Mouse (Mus musculus) spleen, postnatal 14 days (tissue): Measurements from ENCODE around the gene Klf9.

Source experiments
- DNase-seq, 2 experiments: peaks; one replicate each; pipeline ENCODE4 v3.0.0; 2021 to 2022; ENCODE audit warnings: low spot score in 2 of 2

Gene Klf9

DNA sequence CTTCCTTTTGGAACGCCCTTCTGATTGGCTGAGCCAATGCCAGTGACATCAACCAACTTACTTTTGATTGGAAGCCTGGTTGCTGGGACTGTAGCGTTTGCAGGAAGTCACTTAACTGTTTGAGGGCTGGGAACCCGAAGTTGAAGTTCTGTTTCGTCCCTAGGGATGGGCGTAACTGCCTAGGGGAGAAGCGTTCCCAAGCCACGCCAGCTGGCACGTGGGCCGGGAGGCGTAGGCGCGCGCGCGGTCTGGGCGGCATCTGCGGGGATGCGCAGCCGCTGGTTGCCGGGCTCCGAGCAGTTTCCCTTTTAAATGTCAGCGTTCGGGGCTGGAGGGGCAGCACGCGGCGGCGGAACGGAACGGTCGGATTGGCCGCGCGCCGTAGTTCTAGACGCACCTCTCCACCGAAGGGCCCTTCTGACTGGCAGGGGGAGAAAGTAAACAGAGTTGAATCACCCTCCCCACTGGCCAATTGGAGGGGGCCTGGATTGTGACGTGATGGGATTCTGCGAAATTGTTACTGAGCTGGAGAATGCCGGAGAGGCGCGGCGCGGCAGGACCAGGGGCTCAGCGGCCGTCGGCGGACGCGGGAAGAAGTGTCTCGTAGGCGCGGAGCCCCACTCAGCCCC lies at the start of gene Klf9:
Gene Klf9 (plus strand): TSS at position 538 of the 629 bp plus-strand sequence.
- peak; percentile 71 to 77 for DNase-seq

DNA sequence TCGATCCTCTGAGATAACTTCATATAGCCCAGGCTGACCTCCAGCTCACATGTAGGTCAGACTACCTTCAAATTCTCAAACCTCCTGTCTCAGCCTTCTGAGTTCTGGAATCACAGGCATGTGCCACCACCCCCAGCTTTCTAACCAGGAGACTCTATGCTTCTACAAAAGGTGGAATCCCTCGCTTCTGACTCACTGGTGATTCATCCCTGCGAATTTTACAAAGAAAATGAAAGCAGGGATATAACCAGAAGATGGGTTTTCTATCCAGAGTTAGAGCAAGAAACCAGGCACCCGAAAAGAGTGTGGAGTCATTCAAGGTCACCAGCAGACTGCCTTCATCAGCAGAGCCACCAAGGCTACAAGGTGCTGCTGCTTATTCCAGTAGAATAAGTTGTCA lies 49.4 kb upstream of the Klf9 start:
- no peak for DNase-seq

DNA sequence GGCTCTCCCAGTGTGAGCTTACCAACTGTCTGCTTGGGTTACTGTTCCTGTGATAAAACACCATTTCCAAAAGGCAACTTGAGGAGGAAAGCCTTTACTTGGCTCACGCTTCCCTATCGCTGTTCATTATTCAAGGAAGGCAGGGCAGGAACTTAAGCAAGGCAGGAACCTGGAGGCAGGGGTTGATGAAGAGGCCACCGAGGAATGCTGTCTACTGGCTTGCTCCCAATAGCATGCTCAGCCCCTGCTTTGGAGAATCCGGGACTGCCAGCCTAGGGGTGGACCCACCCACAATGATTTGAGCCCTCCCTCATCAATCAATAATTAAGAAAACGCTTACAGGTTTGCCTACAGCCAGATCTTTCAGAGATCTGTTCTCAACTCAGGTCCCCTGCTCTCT lies 47.5 kb upstream of the Klf9 start:
- DNase-seq = no peak

DNA sequence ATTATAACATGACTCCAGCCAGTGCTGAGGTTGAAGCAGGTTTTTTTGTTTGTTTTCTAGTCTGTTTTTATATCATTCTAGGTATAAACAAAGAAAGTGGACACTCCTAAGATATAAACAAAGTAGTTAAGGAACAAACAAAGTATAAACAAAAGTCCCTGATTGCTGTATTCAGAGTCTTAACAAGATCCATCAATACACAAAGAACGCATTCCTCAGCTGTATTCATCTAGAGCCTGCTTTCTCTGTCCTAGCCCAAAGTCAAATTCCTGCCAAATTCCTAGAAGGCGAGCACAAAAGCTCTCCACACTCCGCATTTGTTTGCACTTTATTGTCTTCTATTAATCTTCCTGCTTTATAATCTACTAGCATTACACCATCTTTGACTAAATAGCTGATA lies 46.1 kb upstream of the Klf9 start:
- DNase-seq = no peak

DNA sequence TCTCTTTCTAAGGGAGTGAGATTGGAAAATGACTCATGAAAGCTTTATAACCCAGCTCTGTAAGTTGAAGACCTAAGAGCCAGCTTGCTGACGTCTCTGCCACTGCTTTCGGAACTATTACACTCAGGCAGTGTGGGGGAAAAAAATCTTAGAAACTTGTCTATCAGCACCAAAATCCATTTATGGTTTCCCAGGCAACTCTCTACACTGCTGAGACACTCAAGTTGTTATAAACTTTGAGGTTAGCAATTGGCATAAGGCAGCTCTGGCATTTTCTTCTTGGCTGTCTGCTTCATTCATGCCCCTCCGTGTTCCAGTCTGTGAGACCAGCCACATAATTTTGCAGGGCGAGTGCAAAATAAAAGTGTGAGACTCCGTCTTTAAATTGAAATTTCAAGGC lies 34.2 kb upstream of the Klf9 start:
- no peak for DNase-seq

DNA sequence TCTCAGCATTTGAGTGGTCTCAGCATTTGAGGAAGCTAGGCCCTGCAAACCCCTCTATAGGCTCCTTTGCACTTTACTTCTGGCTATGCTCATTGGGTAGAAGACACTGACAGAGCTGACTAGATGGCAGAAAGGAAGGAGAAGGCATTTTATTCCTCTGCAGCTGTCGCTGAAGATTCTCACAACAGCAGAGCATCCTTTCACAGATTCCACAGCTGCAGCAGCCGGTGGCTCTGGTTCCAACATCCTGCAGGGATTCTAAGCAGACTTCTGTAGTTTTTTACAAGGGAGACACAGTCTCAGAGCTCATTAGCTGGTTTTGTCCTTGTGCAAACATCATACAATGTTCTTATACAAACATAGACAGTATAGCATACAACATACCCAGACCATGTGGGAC lies 33.7 kb upstream of the Klf9 start:
- DNase-seq = no peak

DNA sequence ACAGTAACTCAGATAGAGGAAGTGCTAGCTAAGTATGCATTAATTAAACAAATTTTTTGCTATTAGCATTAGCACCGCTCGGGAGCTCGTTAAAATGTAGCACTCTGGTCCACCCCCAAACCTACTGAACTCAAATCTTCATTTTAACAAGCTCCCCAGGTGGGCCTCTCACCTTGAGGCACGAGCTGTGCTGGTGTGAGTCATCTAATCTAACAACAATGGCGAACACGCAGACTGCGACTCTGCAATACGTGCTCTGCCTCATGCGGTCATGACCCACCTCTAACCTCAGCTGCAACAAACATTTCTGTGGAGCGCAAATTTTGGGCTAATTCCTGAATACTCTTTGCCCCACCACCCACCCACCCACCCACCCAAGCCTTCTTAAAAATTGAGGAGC lies 19.2 kb upstream of the Klf9 start:
- DNase-seq = no peak

DNA sequence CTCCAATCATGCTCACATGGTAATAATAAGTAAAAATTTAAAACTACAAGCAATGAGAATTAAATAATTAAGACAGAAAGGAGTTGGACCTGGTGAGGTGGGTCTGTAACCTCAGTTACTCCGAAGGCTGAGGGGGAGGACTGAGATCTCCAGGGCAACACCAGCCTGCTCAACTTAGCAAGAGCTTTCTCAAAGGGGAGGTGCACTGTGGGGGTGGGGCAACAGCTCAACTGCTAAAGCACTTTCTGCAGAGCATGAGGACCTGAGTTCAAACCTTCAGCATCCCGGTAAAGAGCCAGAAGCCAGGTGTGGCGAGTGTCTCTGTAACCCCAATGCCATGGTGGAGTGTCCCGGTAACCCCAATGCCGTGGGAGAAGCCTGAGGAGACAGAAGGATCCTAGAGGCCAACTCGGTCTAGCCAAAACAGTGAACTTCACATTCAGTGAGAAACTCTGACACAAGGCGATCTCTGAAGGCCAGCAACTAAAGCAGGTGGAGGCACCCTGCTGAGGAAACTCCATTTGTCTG lies 16.9 kb upstream of the Klf9 start:
- DNase-seq = no peak

DNA sequence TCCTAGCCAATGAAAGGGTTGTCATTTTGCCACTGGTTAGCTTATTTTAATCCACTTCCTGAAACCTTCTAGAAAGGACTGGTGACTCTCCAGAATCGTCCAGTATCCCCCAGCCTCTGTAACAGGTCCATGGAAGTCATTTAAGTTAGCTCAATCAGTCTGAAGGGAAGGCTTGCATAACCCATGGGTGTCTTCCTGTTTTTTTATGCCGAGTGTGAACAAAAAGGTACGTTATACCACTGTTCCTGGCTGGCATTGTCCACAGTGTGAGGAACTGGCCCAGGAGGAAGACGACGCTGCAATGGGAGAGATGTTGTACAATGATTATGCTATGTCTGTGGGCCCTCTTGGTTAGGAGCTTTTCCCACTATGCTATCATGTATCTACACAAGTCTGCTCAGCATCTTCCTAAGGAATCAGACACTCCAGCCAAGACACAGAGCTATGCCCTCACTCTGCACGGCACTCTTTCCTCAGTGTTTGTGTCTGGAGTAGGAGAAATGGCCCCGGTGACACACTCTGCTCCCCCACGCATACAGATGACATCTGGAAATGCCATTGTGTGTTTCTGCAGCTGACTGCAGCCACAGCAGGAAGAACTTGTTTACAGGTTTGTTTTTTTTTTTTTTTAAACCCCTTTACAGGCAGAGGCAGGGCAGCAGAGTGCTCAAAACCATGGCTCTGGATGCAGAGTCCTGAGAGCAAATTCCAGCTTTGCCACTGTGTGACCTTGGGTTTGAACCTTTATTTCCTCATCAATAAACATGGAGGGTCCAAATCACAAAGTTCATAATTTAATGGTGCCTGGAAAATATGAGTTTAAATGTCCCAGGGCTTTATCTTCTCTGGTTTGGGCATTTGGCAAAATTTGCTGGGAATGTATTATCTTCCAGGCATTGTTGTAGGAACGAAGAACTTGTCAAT lies 15.5 kb upstream of the Klf9 start:
- DNase-seq = no peak

DNA sequence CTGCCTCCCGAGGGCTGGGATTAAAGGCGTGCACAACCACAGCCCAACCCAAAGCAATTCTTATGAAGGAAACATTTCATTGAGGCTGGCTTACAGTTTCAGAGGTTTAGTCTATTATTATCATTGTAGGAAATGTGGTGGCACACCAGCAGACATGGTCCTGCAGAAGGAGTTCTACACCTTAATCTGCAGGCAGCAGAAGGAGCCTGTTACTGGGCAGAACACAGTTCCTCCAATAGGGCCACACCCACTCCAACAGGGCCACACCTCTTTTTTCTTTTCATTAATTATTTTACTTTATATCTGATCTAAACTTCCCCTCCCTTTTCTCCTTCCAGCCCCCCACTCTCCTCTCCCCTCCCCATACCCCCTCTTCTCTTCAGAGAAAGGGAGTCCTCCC lies 11.1 kb upstream of the Klf9 start:
- DNase-seq = no peak

DNA sequence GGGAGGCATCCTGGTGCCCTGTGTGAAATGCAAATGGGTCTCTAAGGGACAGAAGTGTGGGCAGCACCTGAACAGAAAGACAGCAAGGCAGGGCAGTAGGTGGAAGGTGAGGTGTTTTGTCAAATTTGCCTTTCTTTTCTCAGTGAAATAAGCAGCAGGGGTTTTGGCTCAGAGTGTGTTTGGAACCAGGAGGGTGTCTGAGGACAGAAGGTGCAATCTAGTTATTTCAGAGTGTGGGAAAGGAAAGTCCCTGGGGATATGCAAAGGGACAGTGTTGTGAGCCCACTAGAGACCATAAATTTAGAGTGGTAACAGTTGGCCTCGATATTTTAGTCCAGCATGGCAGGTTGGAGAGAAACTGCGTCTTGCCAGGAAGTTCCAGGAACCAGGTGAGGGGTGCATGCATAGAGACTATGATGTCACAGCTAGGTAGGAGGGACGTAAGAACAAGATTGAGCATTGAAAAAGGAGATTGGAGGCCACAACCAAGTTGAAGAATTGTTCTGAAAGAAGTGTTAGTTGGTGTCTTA lies 8.9 kb upstream of the Klf9 start:
- DNase-seq = no peak

DNA sequence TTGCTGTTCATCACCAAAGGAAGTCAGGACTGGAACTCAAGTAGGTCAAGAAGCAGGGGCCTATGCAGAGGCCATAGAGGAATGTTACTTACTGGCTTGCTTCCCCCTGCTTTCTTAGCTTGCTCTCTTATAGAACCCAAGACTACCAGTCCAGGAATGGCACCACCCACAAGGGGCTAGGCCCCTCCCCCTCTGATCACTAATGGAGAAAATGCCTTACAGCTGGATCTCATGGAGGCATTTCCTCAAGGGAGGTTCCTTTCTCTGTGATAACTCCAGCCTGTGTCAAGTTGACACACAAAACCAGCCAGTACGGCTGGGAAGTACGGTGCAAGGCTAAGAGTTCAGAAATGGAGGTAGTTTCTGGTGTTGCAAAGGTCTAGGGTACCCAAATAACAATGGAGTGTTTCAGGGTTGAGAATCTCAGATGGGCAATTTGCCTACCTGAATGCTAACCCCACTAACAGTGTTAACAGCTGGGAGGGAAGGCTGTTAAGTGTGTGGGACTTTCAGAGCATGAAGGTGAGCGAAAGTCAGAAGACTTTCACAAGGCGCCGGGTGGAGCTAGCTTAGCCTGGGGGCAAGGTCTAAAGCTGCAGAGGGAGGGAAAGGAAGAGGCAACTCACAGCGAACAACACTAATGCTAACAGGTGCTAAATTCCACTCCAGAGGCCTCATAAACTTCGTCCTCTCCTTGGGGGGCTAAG lies 8.2 kb upstream of the Klf9 start:
- DNase-seq = no peak

DNA sequence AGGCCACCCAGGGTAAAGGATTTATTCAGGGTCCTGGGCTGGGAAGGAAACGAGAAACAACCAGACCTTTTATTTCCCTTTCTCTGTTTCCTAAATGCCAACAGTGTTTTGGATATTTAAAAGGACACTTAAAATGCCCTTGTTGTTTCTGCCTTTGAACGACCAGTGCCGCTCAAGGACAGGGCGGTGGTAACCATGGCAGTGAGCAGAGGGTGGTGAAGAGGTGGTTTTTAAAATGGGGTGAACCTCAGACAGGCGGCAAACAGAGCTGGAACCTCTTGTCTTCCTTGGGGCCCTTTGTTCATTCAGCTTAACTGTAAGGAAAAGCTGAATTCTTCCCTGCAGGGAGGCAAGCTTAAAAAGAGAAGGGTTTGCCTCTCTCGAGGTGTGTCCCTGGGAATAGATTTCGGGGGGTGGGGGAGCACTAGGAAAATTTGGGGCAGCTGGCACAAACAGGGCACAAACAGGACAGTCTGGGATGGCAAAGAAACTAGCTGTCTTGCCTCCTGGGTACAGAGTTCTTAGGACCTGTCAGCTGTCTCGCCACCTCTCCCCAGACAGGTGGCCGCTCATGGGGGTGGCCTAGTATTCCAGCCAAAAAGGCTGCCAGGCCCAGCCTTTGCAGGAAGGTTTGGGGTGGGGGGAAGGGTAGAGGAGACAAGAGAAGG lies 7.5 kb upstream of the Klf9 start:
- DNase-seq = no peak

DNA sequence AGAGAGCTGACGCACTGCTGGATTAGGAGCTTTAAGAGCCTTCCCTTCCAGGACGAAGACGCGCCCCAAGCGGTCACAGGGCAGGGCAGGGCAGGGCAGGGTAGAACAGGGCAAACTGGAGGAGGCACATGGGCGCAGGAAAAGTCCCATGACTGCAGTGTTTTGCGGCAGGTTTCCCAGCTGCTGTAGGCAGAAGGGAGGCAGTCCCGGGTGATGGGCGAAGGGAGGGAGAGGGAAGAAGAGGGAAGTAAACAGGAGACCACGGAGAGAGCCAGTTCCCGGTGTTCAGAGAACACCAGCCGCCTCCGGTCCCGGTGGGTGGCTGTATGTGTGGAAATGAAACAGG lies 7.0 kb upstream of the Klf9 start:
- peak; percentile 39 to 60 for DNase-seq

DNA sequence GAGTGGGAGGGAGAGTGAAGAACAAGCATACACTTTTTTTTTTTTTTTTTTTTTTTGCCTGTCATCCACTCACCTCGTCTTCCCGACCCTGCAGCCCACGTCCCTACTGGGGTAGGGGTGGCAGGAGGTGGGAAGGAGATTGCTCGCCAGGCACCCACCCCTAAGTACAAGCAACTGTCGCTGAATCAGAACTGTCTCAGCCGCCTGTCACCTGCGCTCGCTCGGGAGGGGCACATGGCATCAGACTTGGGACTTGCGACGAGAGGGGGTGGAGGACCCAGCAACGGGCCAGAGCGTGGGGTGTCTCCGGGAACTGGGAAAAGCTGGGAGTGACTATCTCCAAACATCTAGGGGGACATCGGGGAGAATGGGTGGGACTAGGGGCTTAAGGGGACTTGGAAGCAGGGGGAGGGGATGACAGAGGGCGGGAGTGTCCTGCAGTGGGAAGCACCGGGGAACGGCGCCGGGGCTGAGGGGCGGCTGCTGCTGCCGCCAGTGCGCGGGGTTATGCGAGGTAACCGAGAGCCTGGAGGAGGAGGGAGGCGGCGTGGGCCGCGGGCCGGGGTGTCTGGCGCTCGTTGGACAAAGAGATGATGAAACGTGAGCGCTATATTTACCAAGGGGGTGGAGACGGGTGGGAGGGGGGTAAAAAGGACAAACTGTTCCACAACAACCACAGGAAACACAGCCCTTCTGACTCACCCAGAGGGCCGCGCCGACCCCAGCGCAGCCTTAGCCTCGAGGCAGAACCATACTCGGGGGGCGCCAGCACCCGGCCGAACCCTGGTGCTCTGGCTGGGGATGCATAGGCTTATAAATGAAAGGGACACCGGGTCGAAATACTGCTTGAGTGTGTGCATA lies 6.4 kb upstream of the Klf9 start:
- peak; percentile 24 to 50 for DNase-seq

DNA sequence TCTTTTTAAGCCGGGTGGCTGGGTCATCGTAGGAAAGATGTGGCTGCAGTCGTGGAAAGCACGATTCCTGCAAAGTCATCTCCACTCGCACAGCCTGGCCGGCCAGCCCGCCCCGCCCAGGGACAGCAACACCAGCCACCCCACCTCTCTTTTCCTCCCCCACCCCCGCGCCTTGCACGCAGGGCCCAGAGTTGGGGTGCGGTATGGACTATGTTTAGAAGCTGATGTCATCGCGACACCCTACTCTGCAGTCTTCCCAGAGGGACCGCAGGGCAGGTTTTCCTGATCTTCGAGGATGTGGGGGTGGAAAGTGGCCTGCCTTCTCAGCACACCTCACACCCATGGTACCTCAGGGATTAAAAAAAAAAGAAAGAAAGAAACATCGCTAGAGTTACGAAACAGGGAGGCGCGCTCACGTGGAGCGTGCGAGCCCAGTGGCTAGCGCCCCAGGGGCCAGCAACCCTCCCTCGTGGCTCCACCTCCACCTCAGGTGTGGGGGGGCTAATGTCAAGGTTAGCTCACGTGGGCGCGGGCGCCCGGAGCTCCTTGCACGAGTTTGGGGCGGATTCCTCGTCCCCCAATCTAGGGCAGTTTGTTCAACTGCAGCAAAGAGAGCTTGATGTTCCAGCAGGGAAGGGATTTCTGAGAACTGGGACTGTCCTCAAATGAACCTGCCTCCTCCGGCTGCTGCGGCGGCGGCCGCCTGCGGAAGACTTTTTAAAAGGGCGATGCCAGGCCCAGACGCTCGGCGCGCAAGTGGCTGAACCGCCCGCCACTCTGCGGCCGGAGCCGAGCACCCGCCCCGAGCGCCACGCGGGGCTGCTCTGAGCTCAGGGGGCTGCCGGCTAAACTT lies 5.5 kb upstream of the Klf9 start:
- DNase-seq = peak; percentile 53 to 66

DNA sequence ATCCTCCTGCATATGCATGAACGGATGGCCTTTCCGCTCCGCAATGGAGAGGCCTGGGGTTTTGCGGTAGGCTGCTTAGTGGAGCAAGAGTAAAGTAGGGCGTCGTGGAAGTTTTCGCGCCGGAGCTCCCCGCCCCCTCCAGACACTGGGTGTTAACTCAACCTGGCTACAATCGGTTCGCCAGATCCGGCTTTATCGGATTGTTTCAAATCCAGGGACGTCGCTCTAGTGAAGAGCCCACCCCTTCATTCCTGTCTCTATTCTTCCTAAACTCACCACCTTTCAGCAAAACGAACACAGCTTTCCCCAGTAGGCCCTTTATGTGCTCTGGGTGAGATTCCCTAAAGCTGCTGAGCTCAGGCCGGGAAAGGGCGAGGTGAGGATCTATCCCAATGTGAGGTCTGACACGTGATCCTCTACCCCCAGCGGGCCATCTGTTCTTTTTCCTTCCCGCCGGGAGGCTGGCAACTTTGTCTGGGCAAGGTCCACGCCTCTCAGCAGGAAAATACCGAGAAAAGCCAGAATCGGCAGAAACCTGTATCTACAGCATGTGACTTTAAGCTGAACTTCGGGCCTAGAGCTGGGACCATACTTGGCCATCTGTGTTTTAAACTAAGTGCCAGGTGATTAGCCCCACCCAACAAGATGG lies 4.7 kb upstream of the Klf9 start:
- DNase-seq = no peak

DNA sequence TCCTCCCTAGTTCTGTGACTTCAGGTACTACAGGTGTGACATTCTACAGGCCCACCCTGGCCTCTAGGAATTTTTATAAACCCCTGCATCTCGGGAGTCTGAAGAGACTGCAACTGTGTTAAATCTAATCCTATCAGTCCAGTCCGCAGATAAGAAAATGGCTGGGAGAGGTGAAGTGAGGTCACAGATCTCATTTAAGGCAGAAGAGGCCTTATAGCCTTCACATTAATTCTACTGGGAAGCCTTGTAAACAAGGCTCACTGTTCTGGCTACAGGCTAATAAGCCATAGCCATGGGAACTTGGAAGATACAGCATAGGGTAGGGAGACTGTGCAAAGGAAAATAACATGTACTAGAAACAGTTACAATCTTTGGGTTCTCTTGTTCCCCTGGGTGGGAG lies 3.7 kb upstream of the Klf9 start:
- no peak for DNase-seq

DNA sequence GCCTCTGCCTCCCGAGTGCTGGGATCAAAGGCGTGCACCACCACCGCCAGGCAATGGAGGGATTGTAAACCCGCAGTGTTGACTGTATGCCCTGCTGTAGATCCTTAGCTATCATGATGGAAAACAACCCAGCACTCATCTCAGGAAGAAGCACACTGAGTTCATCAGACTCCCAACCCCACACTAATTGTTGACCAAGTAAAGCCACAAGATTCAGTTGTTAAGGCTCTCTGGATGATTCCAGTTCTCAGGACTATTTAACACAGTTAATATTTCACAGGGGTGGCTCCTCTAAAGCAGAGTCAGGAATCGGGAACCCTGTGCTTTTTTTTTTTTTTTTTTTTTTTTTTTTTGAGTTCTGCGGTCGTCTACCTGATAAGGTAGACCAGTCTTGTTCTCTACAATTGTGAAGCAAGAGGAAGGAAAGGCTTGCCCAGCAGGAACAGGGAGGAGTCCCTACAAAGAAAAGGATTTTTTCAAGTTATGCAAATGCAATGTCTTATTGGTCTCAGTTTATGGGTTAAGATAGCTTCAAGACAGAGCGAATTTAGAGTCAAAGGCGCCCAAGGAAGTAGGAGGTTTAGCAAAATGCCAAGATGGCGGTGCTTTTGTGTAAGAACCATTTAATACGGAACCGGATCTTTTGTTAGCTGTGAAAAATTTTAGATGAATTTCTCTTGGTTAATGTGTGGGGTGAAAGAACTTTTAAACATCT lies 1.1 kb upstream of the Klf9 start:
- no peak for DNase-seq
